Mouse (Mus musculus) embryonic fibroblast, embryonic 13.5 days (primary cell): ENCODE measurements around the gene Cd200r4.

Source experiments
- CTCF ChIP-seq: IDR thresholded peaks from 2 replicates; pipeline ENCODE4 v1.5.1; 2011; ENCODE audit warnings: mild to moderate bottlenecking, control low read depth, low read length, moderate library complexity, borderline replicate concordance; ENCODE audit not compliant: insufficient read depth
- POLR2A ChIP-seq: IDR thresholded peaks from 2 replicates; pipeline ENCODE4 v1.6.1; 2011; ENCODE audit warnings: low read depth, mild to moderate bottlenecking, control low read depth, low read length, moderate library complexity

GRCm38 (mm10) chr16:44767967-44768366 lies 43.6 kb upstream of the Cd200r4 start:
- TF ChIP-seq POLR2A (no peak), CTCF (no peak)
